Mouse (Mus musculus) limb, embryonic 14.5 days (tissue): ENCODE data around the gene Lrch3. TPM values are rescaled to one million over a fixed set of nuclear protein-coding genes. Genes with fewer than 3 reads are reported as not detected.

Experiments used
- ATAC-seq: fragments of 200-750 bp; cut with Nextera tagmentation; 2 replicates; pipeline ENCODE4 v1.8.0; 2017; ENCODE audit warnings: low read depth, moderate number of reproducible peaks, moderate TSS enrichment; ENCODE audit not compliant: low FRiP score
- DNase-seq: peaks from one replicate; pipeline ENCODE4 v3.0.0-alpha.2; 2015; ENCODE audit warnings: low spot score
- H3K27ac ChIP-seq: fragments of 300-500 bp; sonication (generic); replicated peaks from 2 replicates; pipeline ENCODE4 v1.5.1; 2014; ENCODE audit warnings: low read depth, mild to moderate bottlenecking, low read length, moderate library complexity, mixed read lengths
- H3K27me3 ChIP-seq: fragments of 300-500 bp; sonication (generic); 2 replicates; pipeline ENCODE4 v1.6.1; 2014; ENCODE audit warnings: low read length, mixed read lengths; ENCODE audit not compliant: control insufficient read depth, insufficient read depth
- H3K36me3 ChIP-seq: fragments of 300-500 bp; sonication (generic); 2 replicates; pipeline ENCODE4 v1.6.1; 2014; ENCODE audit warnings: mild to moderate bottlenecking, low read length, moderate library complexity, mixed read lengths; ENCODE audit not compliant: control insufficient read depth, insufficient read depth
- H3K4me1 ChIP-seq: fragments of 300-500 bp; sonication (generic); 2 replicates; pipeline ENCODE4 v1.6.1; 2014; ENCODE audit warnings: antibody characterized with exemption, low read length, mixed read lengths; ENCODE audit not compliant: control insufficient read depth, insufficient read depth
- H3K4me2 ChIP-seq: fragments of 300-500 bp; sonication (generic); replicated peaks from 2 replicates; pipeline ENCODE4 v1.6.1; 2014; ENCODE audit warnings: low read depth, mild to moderate bottlenecking, low read length, moderate library complexity; ENCODE audit not compliant: severe bottlenecking
- H3K4me3 ChIP-seq: fragments of 300-500 bp; sonication (generic); replicated peaks from 2 replicates; pipeline ENCODE4 v1.5.1; 2014; ENCODE audit warnings: low read length
- H3K9ac ChIP-seq: fragments of 300-500 bp; sonication (generic); 2 replicates; pipeline ENCODE4 v1.6.1; 2014; ENCODE audit warnings: mild to moderate bottlenecking, low read depth, low read length, moderate library complexity; ENCODE audit not compliant: severe bottlenecking
- H3K9me3 ChIP-seq: fragments of 300-500 bp; sonication (generic); 2 replicates; pipeline ENCODE4 v1.6.1; 2016; ENCODE audit warnings: low read length; ENCODE audit not compliant: control insufficient read depth
- POLR2A ChIP-seq: fragments of 200-500 bp; IDR thresholded peaks from 2 replicates; pipeline ENCODE4 v1.8.0; 2012; ENCODE audit warnings: inconsistent platforms, mild to moderate bottlenecking, moderate library complexity, borderline replicate concordance; ENCODE audit not compliant: insufficient read depth, insufficient read length; ENCODE audit errors: extremely low read depth
- WGBS: fragments of 180-500 bp; shearing (Covaris S2); extraction: QIAGEN DNeasy Blood & Tissue Kit; methylation state at CpG from one replicate; pipeline ENCODE4 v1.1.7; 2014; 5-methylcytosine and 5-hydroxymethylcytosine counted together
- polyA plus RNA-seq, 2 experiments: library from polyadenylated mRNA; depleted of rRNA in 1 of 2; stranded (reverse) in 1 of 2; unstranded in 1 of 2; fragments of >200 nt; fragmentation: Nextera tagmentation in 1 of 2; extraction: Ambion mirVana in 1 of 2; gene quantifications; 2 replicates each; pipeline versions ENCODE4 v1.2.1 to v1.2.3; 2012 to 2014

The Lrch3 gene
- polyA plus RNA-seq, 2 experiments, result 24.9 to 56.3 TPM

DNA sequence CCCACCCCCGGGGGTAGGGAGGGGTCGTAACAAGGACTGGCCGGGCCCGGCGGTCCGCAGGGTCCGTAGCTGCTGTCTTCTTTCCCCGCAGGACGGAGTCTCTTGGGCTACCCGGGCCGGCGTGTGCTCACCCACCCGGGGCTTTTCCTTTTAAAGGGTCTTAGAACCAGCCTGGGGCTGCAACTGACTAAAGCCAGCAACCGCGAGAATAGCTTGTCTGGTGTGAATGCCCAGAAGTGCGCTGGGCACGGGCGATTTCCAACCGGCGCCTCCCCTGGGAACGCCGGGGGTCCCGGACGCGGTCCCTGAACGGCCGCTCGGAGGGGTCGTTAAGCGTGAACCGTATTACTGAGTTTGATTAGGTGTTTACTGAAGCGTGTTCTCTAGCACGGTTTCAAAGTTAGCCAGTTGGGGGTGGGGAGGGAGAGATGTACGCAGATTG is 35.7 kb upstream of the Lrch3 start:
- peak overlapping the region; percentile 63; the same call in 1 of the 2 replicates for H3K27ac ChIP-seq
- H3K4me2 ChIP-seq, result peak overlapping the region; percentile 74
- H3K27me3 ChIP-seq, result no peaks in the 10 kb centered on the region
- WGBS, result under 1% methylated on average over 27 of the region's 34 CpGs
- ATAC-seq, result peak; percentile 16
- no peak for DNase-seq
- H3K4me3 ChIP-seq, result peak overlapping the region; percentile 92
- H3K4me1 ChIP-seq, result peaks cover 6% of the 10 kb centered on the region; the same call in 1 of the 2 replicates
- H3K9me3 ChIP-seq, result no peaks in the 10 kb centered on the region
- peak overlapping the region; percentile 88 for H3K9ac ChIP-seq
- no peak for TF ChIP-seq POLR2A
- H3K36me3 ChIP-seq, result no peaks in the 10 kb centered on the region

DNA sequence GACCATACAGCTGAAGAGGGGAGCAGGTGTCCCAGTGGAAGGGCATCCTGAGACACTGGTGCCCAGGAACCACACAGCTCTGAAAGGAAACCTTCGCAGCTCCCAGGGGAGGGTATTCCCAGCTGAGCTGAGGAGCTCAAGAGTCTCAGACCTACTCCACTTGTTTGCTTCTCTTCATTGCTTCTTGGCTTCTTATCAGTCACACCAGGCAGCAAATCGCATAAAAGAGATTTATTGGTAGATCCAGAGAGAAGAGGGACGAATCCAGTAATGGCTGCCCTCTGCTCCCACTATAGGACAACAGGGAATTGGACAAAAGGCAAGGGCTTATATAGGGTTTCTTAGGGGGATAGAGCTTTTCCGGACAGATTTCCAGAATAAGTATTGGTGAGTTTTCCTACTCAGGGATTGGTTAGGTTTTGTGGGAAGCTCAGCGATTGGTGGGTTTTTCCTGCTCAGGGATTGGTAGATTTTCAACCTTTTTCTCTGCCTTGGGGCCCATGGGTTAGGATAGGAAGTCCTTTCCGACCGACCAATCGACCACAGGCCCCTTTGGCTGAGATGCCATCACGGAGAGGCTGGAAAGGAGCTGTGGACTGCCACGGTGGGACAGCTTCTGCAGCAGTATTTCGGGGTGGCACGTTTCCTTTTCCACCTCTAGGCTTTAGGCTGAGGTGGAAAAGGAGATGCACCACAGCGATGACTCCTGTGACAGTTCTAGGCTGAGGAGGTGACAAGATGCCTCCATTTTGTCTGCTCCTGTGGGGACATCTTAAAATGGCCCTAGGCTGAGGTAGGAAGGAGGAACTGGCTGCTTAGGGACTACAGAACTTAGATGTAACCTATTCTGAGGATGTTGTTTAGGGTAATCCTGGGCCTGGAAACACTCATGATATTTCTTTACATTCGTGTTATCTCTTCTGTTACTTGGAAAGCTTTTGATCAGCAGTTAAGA is 34.7 kb upstream of the Lrch3 start:
- TF ChIP-seq POLR2A, result no peak
- H3K27me3 ChIP-seq, result no peaks in the 10 kb centered on the region
- DNase-seq, result no peak
- peak overlapping the region; percentile 74 for H3K4me2 ChIP-seq
- H3K9me3 ChIP-seq, result no peaks in the 10 kb centered on the region
- WGBS, result 83% methylated on average over 14 of the region's 14 CpGs
- H3K27ac ChIP-seq, result no peak overlapping the region
- no peak overlapping the region for H3K9ac ChIP-seq
- peak overlapping the region; percentile 92 for H3K4me3 ChIP-seq
- H3K4me1 ChIP-seq, result peaks cover 6% of the 10 kb centered on the region; the same call in 1 of the 2 replicates
- ATAC-seq, result no peak
- H3K36me3 ChIP-seq, result peaks cover 3% of the 10 kb centered on the region; the same call in 1 of the 2 replicates

DNA sequence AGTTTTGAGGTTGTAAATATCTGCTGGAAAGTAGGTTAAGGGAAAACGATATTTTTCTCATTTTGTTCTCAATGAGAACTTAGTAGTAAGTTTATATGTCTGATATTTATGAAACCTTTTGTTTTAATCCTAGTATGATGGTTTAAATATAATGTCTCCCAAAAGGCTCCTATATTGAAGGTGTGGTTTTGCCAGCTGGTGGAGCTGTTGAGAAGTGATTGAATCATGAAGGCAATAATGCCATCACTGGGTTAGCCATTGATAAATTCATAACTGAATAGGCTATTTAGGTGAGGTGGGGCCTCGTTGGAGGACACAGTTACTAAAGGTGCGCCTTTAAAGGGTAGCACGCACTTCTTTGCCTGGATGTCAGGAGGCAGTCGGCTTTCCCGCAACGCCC is 32.4 kb upstream of the Lrch3 start:
- no peak for ATAC-seq
- 82% methylated on average over 7 of the region's 7 CpGs for WGBS
- no peak for TF ChIP-seq POLR2A

DNA sequence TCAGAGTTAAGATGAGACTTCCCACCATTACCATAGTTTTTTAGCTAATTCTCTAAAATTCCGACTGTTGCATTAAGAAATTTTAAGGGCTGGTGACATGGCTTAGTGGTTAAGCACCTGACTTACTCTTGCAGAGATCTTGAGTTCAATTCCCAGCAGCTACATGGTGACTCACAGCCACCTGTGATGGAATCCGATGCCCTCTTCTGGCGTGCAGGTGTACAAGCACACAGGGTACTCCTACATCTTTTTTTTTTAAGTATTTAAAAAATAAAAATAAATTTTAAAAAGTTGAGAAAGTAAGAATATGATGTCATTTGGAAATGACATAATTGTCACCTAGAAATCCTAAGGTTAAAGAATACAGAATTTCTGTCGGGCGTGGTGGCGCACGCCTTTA is 25.9 kb upstream of the Lrch3 start:
- H3K27ac ChIP-seq, result no peak overlapping the region
- H3K4me2 ChIP-seq, result no peak overlapping the region
- H3K4me1 ChIP-seq, result no peaks in the 10 kb centered on the region
- TF ChIP-seq POLR2A, result no peak
- H3K9me3 ChIP-seq, result no peaks in the 10 kb centered on the region
- peaks cover 62% of the 10 kb centered on the region for H3K36me3 ChIP-seq
- ATAC-seq, result no peak
- H3K27me3 ChIP-seq, result no peaks in the 10 kb centered on the region
- WGBS, result 88% methylated on average over 7 of the region's 7 CpGs
- no peak overlapping the region for H3K4me3 ChIP-seq
- DNase-seq, result no peak
- no peak overlapping the region for H3K9ac ChIP-seq

More for the DNA sequence above, 32.4 kb upstream of the Lrch3 start:
- no peak overlapping the region for H3K9ac ChIP-seq
- no peak overlapping the region for H3K27ac ChIP-seq
- no peak overlapping the region for H3K4me3 ChIP-seq
- H3K27me3 ChIP-seq, result no peaks in the 10 kb centered on the region
- no peak for DNase-seq
- no peaks in the 10 kb centered on the region for H3K9me3 ChIP-seq
- no peak overlapping the region for H3K4me2 ChIP-seq
- H3K4me1 ChIP-seq, result peaks cover 6% of the 10 kb centered on the region; the same call in 1 of the 2 replicates
- peaks cover 19% of the 10 kb centered on the region for H3K36me3 ChIP-seq

DNA sequence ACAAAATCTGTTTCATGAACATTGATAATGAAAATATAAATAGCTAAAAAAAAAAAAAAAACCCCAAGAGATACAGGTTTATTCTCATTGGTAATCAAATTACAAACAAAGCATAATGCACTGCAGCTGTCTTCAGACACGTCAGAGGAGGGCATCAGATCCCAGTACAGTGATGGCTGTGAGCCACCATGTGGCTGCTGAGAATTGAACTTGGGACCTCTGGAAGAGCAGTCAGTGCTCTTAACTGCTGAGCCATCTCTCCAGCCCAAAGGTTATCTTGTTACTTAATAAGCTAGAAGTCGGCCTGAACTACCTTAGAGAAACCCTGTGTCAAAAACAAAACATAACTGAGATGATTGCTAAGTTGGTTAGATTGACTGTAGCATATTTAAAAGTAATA is 24.0 kb upstream of the Lrch3 start:
- no peaks in the 10 kb centered on the region for H3K27me3 ChIP-seq
- no peak for TF ChIP-seq POLR2A
- ATAC-seq (no peak), DNase-seq (no peak)
- H3K27ac ChIP-seq, result no peak overlapping the region
- no peaks in the 10 kb centered on the region for H3K4me1 ChIP-seq
- no peak overlapping the region for H3K4me2 ChIP-seq
- peaks cover 68% of the 10 kb centered on the region for H3K36me3 ChIP-seq
- no peak overlapping the region for H3K9ac ChIP-seq
- H3K9me3 ChIP-seq, result no peaks in the 10 kb centered on the region
- WGBS, result 62% methylated on average over 2 of the region's 2 CpGs
- H3K4me3 ChIP-seq, result no peak overlapping the region
